Mouse (Mus musculus) kidney, embryonic 15.5 days (tissue): ENCODE results near the gene Klhdc4. TPM values are rescaled to one million over a fixed set of nuclear protein-coding genes. Genes with fewer than 3 reads are reported as not detected.

ENCODE experiments used
- ATAC-seq: fragments of 200-750 bp; cut with Nextera tagmentation; replicated peaks from 2 replicates; pipeline ENCODE4 v1.8.0; 2017; ENCODE audit warnings: moderate TSS enrichment; ENCODE audit not compliant: low FRiP score
- H3K27ac ChIP-seq: fragments of 300-500 bp; sonication (generic); 2 replicates; pipeline ENCODE4 v1.5.1; 2015; ENCODE audit warnings: mild to moderate bottlenecking, inconsistent platforms
- H3K27me3 ChIP-seq: fragments of 300-500 bp; sonication (generic); 2 replicates; pipeline ENCODE4 v1.6.1; 2015; ENCODE audit warnings: inconsistent platforms
- H3K36me3 ChIP-seq: fragments of 300-500 bp; sonication (generic); 2 replicates; pipeline ENCODE4 v1.6.1; 2015; ENCODE audit warnings: inconsistent platforms
- H3K4me1 ChIP-seq: fragments of 300-500 bp; sonication (generic); 2 replicates; pipeline ENCODE4 v1.6.1; 2015; ENCODE audit warnings: inconsistent platforms
- H3K4me2 ChIP-seq: fragments of 300-500 bp; sonication (generic); 2 replicates; pipeline ENCODE4 v1.6.1; 2015; ENCODE audit warnings: moderate library complexity, mild to moderate bottlenecking, inconsistent platforms
- H3K4me3 ChIP-seq: fragments of 300-500 bp; sonication (generic); replicated peaks from 2 replicates; pipeline ENCODE4 v1.5.1; 2015; ENCODE audit warnings: mild to moderate bottlenecking, inconsistent platforms
- H3K9ac ChIP-seq: fragments of 300-500 bp; sonication (generic); 2 replicates; pipeline ENCODE4 v1.6.1; 2015; ENCODE audit warnings: mild to moderate bottlenecking, inconsistent platforms
- H3K9me3 ChIP-seq: fragments of 300-500 bp; sonication (generic); replicated peaks from 2 replicates; pipeline ENCODE4 v1.6.1; 2016; ENCODE audit warnings: inconsistent platforms
- WGBS: fragments of 180-500 bp; shearing (Covaris S2); methylation state at CpG from one replicate; pipeline ENCODE4 v1.1.7; 2015; ENCODE audit warnings: mixed read lengths; 5-methylcytosine and 5-hydroxymethylcytosine counted together
- polyA plus RNA-seq: library from polyadenylated mRNA; unstranded; fragments of >200 nt; fragmentation: Nextera tagmentation; extraction: Ambion mirVana; gene quantifications from 2 replicates; pipeline ENCODE4 v1.2.1, GENCODE M21; 2015

The Klhdc4 gene
- polyA plus RNA-seq, 1 experiment from 2014 or later, result 45.5 TPM

GRCm38 (mm10) chr8:121828376-121829023 is 869 bp downstream of the Klhdc4 start:
- Histone ChIP-seq H3K36me3 (no peaks in the 10 kb centered on the region), H3K4me2 (peak overlapping the region; percentile 87), H3K9me3 (no peaks in the 10 kb centered on the region), H3K27ac (0 out of 2 replicates have a peak overlapping the region, but pooled peaks have one; percentile 51), H3K9ac (peak overlapping the region; percentile 90), H3K27me3 (no peaks in the 10 kb centered on the region), H3K4me3 (peak overlapping the region; percentile 96), H3K4me1 (peaks cover 19% of the 10 kb centered on the region)
- WGBS, result 34% methylated on average over 10 of the region's 10 CpGs
- no peak for ATAC-seq

- Histone ChIP-seq H3K9ac (no peak overlapping the region), H3K9me3 (no peaks in the 10 kb centered on the region), H3K27ac (no peak overlapping the region), H3K4me3 (peak overlapping the region; percentile 96), H3K27me3 (no peaks in the 10 kb centered on the region), H3K36me3 (no peaks in the 10 kb centered on the region), H3K4me1 (peaks cover 19% of the 10 kb centered on the region), H3K4me2 (peak overlapping the region; percentile 87)
- no peak for ATAC-seq
- whole genome bisulfite sequencing, result 91% methylated on average over 5 of the region's 5 CpGs
These were observed 1.6 kb downstream of the Klhdc4 start for GRCm38 (mm10) chr8:121827726-121828125.

GRCm38 (mm10) chr8:121821770-121822169 is 7.6 kb downstream of the Klhdc4 start:
- Histone ChIP-seq H3K4me3 (no peak overlapping the region), H3K9ac (no peak overlapping the region), H3K9me3 (no peaks in the 10 kb centered on the region), H3K27me3 (no peaks in the 10 kb centered on the region), H3K4me1 (no peaks in the 10 kb centered on the region), H3K4me2 (no peak overlapping the region), H3K36me3 (peaks cover 32% of the 10 kb centered on the region), H3K27ac (no peak overlapping the region)
- 88% methylated on average over 9 of the region's 9 CpGs for WGBS
- no peak for ATAC-seq

GRCm38 (mm10) chr8:121821320-121821719 is 8.0 kb downstream of the Klhdc4 start:
- H3K27me3 ChIP-seq, result no peaks in the 10 kb centered on the region
- no peak for ATAC-seq
- no peak overlapping the region for H3K27ac ChIP-seq
- H3K9me3 ChIP-seq, result no peaks in the 10 kb centered on the region
- peaks cover 33% of the 10 kb centered on the region for H3K36me3 ChIP-seq
- no peak overlapping the region for H3K9ac ChIP-seq
- no peak overlapping the region for H3K4me2 ChIP-seq
- H3K4me1 ChIP-seq, result no peaks in the 10 kb centered on the region
- 84% methylated on average over 11 of the region's 11 CpGs for WGBS
- no peak overlapping the region for H3K4me3 ChIP-seq

GRCm38 (mm10) chr8:121820840-121821239 is 8.5 kb downstream of the Klhdc4 start:
- Histone ChIP-seq H3K4me2 (no peak overlapping the region), H3K27me3 (no peaks in the 10 kb centered on the region), H3K9me3 (no peaks in the 10 kb centered on the region), H3K4me3 (no peak overlapping the region), H3K36me3 (peaks cover 35% of the 10 kb centered on the region), H3K4me1 (no peaks in the 10 kb centered on the region), H3K27ac (no peak overlapping the region), H3K9ac (no peak overlapping the region)
- 79% methylated on average over 6 of the region's 6 CpGs for WGBS
- no peak for ATAC-seq

- Histone ChIP-seq H3K9ac (no peak overlapping the region), H3K4me3 (no peak overlapping the region), H3K36me3 (peaks cover 60% of the 10 kb centered on the region), H3K27me3 (no peaks in the 10 kb centered on the region), H3K4me1 (no peaks in the 10 kb centered on the region), H3K4me2 (no peak overlapping the region), H3K9me3 (no peaks in the 10 kb centered on the region), H3K27ac (no peak overlapping the region)
- ATAC-seq, result no peak
- 86% methylated on average over 7 of the region's 7 CpGs for WGBS
These were observed 11.1 kb downstream of the Klhdc4 start for GRCm38 (mm10) chr8:121818226-121818625.

- no peak overlapping the region for H3K4me2 ChIP-seq
- no peaks in the 10 kb centered on the region for H3K9me3 ChIP-seq
- H3K4me1 ChIP-seq, result no peaks in the 10 kb centered on the region
- ATAC-seq, result no peak
- H3K9ac ChIP-seq, result no peak overlapping the region
- no peak overlapping the region for H3K27ac ChIP-seq
- 95% methylated on average over 12 of the region's 12 CpGs for WGBS
- peaks cover 77% of the 10 kb centered on the region for H3K36me3 ChIP-seq
- no peak overlapping the region for H3K4me3 ChIP-seq
- H3K27me3 ChIP-seq, result no peaks in the 10 kb centered on the region
These were observed 17.3 kb downstream of the Klhdc4 start for GRCm38 (mm10) chr8:121811931-121812570.

- no peaks in the 10 kb centered on the region for H3K9me3 ChIP-seq
- no peak overlapping the region for H3K4me2 ChIP-seq
- no peaks in the 10 kb centered on the region for H3K4me1 ChIP-seq
- no peaks in the 10 kb centered on the region for H3K27me3 ChIP-seq
- no peak overlapping the region for H3K9ac ChIP-seq
- no peak overlapping the region for H3K4me3 ChIP-seq
- WGBS, result 91% methylated on average over 3 of the region's 3 CpGs
- H3K27ac ChIP-seq, result no peak overlapping the region
- peaks cover 77% of the 10 kb centered on the region for H3K36me3 ChIP-seq
- ATAC-seq, result no peak
These were observed 17.9 kb downstream of the Klhdc4 start for GRCm38 (mm10) chr8:121811502-121811901.

- Histone ChIP-seq H3K27me3 (no peaks in the 10 kb centered on the region), H3K9me3 (no peaks in the 10 kb centered on the region), H3K27ac (no peak overlapping the region), H3K4me3 (no peak overlapping the region), H3K4me2 (no peak overlapping the region), H3K9ac (no peak overlapping the region), H3K4me1 (no peaks in the 10 kb centered on the region), H3K36me3 (peaks cover 83% of the 10 kb centered on the region)
- ATAC-seq, result no peak
- WGBS, result 91% methylated on average over 11 of the region's 11 CpGs
These were observed 19.7 kb downstream of the Klhdc4 start for GRCm38 (mm10) chr8:121809524-121810155.

GRCm38 (mm10) chr8:121808032-121808431 is 21.3 kb downstream of the Klhdc4 start:
- WGBS, result 82% methylated on average over 11 of the region's 11 CpGs
- no peaks in the 10 kb centered on the region for H3K27me3 ChIP-seq
- no peak for ATAC-seq
- no peak overlapping the region for H3K4me3 ChIP-seq
- no peaks in the 10 kb centered on the region for H3K9me3 ChIP-seq
- no peak overlapping the region for H3K9ac ChIP-seq
- H3K27ac ChIP-seq, result no peak overlapping the region
- no peaks in the 10 kb centered on the region for H3K4me1 ChIP-seq
- H3K36me3 ChIP-seq, result peaks cover 83% of the 10 kb centered on the region
- no peak overlapping the region for H3K4me2 ChIP-seq

GRCm38 (mm10) chr8:121806126-121806525 is 23.2 kb downstream of the Klhdc4 start:
- Histone ChIP-seq H3K9me3 (no peaks in the 10 kb centered on the region), H3K4me2 (no peak overlapping the region), H3K27me3 (no peaks in the 10 kb centered on the region), H3K36me3 (peaks cover 76% of the 10 kb centered on the region), H3K4me3 (no peak overlapping the region), H3K9ac (no peak overlapping the region), H3K27ac (no peak overlapping the region), H3K4me1 (no peaks in the 10 kb centered on the region)
- 91% methylated on average over 13 of the region's 13 CpGs for WGBS
- no peak for ATAC-seq

- Histone ChIP-seq H3K4me1 (no peaks in the 10 kb centered on the region), H3K4me2 (no peak overlapping the region), H3K9me3 (no peaks in the 10 kb centered on the region), H3K4me3 (no peak overlapping the region), H3K27me3 (no peaks in the 10 kb centered on the region), H3K27ac (no peak overlapping the region), H3K36me3 (peaks cover 76% of the 10 kb centered on the region), H3K9ac (no peak overlapping the region)
- 96% methylated on average over 5 of the region's 5 CpGs for WGBS
- no peak for ATAC-seq
These were observed 24.5 kb downstream of the Klhdc4 start for GRCm38 (mm10) chr8:121804829-121805228.
